Mouse (Mus musculus) naive thymus-derived CD4-positive, alpha-beta T cell, adult 2 months (primary cell): ENCODE results near the gene Ehbp1.

ENCODE experiments used
- DNase-seq: peaks from one replicate; pipeline ENCODE4 v3.0.0-alpha.2; 2011; ENCODE audit warnings: low read depth

Gene Ehbp1

GRCm38 (mm10) chr11:22000316-22001076, 341.6 kb downstream of the Ehbp1 start:
- no peak for DNase-seq

- no peak for DNase-seq
Observed at GRCm38 (mm10) chr11:21999396-22000315, 342.4 kb downstream of the Ehbp1 start.

GRCm38 (mm10) chr11:21998141-21999047, 343.7 kb downstream of the Ehbp1 start:
- no peak for DNase-seq

- no peak for DNase-seq
Observed at GRCm38 (mm10) chr11:21997561-21998140, 344.4 kb downstream of the Ehbp1 start.

GRCm38 (mm10) chr11:21996661-21997560, 345.2 kb downstream of the Ehbp1 start:
- no peak for DNase-seq

GRCm38 (mm10) chr11:21996325-21996647, 345.8 kb downstream of the Ehbp1 start:
- no peak for DNase-seq

- no peak for DNase-seq
Observed at GRCm38 (mm10) chr11:21995534-21996324, 346.4 kb downstream of the Ehbp1 start.

- DNase-seq, result no peak
Observed at GRCm38 (mm10) chr11:21994377-21995370, 347.4 kb downstream of the Ehbp1 start.

- DNase-seq, result no peak
Observed at GRCm38 (mm10) chr11:21993597-21994376, 348.3 kb downstream of the Ehbp1 start.

- no peak for DNase-seq
Observed at GRCm38 (mm10) chr11:21992761-21993596, 349.1 kb downstream of the Ehbp1 start.

- DNase-seq, result no peak
Observed at GRCm38 (mm10) chr11:21988398-21988946, 353.6 kb downstream of the Ehbp1 start.

- no peak for DNase-seq
Observed at GRCm38 (mm10) chr11:21985118-21985517, 357.0 kb downstream of the Ehbp1 start.

GRCm38 (mm10) chr11:21974005-21974531, 368.0 kb downstream of the Ehbp1 start:
- DNase-seq, result no peak

- no peak for DNase-seq
Observed at GRCm38 (mm10) chr11:21973597-21973996, 368.5 kb downstream of the Ehbp1 start.

- DNase-seq, result no peak
Observed at GRCm38 (mm10) chr11:21968922-21969321, 373.2 kb downstream of the Ehbp1 start.
